Comparison of ENCODE assay signal across 15 mouse cellular contexts in genomic region chr6:54364406-54365136, GRCm38 (mm10). TPM values are rescaled to one million over a fixed set of nuclear protein-coding genes. Genes with fewer than 3 reads are reported as not detected.
DNase-seq lines count a peak whose midpoint lies in the region; ATAC-seq and TF ChIP-seq lines count a peak whose summit lies in the region.
"Had no signal": no experiment of that assay in that cellular context is flagged by ENCODE, and none has a peak within 500 bp of the region (broad histone marks: within the 10 kb centered on the region; RNA-seq: fewer than 3 reads in every experiment).

No protein-coding gene starts in this region.

- no peak for TF ChIP-seq CTCF in forebrain, postnatal 0 days (IDR thresholded peaks at IDR 0.05; ENCODE audit: low read depth)
- no peak for TF ChIP-seq CTCF in lung, postnatal 0 days (IDR thresholded peaks at IDR 0.05)
- no peak for TF ChIP-seq CTCF in stomach, postnatal 0 days (IDR thresholded peaks at IDR 0.05; ENCODE audit: low read depth)

- DNase-seq in forebrain, embryonic 10.5 days (ENCODE audit: extremely low spot score, low spot score): no peak
- no peak for DNase-seq in forebrain, postnatal 0 days
- DNase-seq in lung, postnatal 0 days (ENCODE audit: low spot score): peak; percentile 21
- DNase-seq in lung, postnatal 14 days: no peak
- DNase-seq in stomach, postnatal 0 days (ENCODE audit: low spot score): peak; percentile 66
- DNase-seq in frontal cortex, postnatal 25 days (ENCODE audit: low spot score in 2 of 2): no peak
- no peak for DNase-seq in frontal cortex, postnatal 14 days (ENCODE audit: low spot score in 2 of 2)
- DNase-seq: kidney, adult 9 months; left cerebral cortex, postnatal 4 days; liver, embryonic 13.5 days; right cerebral cortex, postnatal 25 days had no signal

- H3K9ac ChIP-seq in forebrain, postnatal 0 days: no peak overlapping the region
- H3K9ac ChIP-seq in lung, postnatal 0 days (replicated peaks; ENCODE audit: low read depth): no peak overlapping the region
- no peak overlapping the region for H3K9ac ChIP-seq in stomach, postnatal 0 days (ENCODE audit: low read length)
- H3K9ac ChIP-seq: liver, embryonic 13.5 days; midbrain, embryonic 13.5 days had no signal

- H3K9me3 ChIP-seq in forebrain, embryonic 10.5 days: no peaks in the 10 kb centered on the region; the same call in 1 of the 2 replicates
- no peaks in the 10 kb centered on the region for H3K9me3 ChIP-seq in forebrain, postnatal 0 days (ENCODE audit: low read length)
- no peaks in the 10 kb centered on the region for H3K9me3 ChIP-seq in lung, postnatal 0 days (ENCODE audit: low read length)
- H3K9me3 ChIP-seq in stomach, postnatal 0 days (ENCODE audit: control insufficient read depth, low read length): no peaks in the 10 kb centered on the region
- H3K9me3 ChIP-seq: liver, embryonic 13.5 days had no signal

- no peak for TF ChIP-seq EP300 in lung, postnatal 0 days (IDR thresholded peaks at IDR 0.05)
- no peak for TF ChIP-seq EP300 in stomach, postnatal 0 days (optimal IDR thresholded peaks at IDR 0.05)

- no peak overlapping the region for H3K4me2 ChIP-seq in forebrain, postnatal 0 days (ENCODE audit: low read depth)
- H3K4me2 ChIP-seq in lung, postnatal 0 days (replicated peaks; ENCODE audit: low read depth, low read length): no peak overlapping the region
- no peak overlapping the region for H3K4me2 ChIP-seq in stomach, postnatal 0 days (replicated peaks; ENCODE audit: low read depth)
- H3K4me2 ChIP-seq: liver, embryonic 13.5 days; midbrain, embryonic 13.5 days had no signal

- H3K36me3 ChIP-seq in forebrain, embryonic 10.5 days (replicated peaks): no peaks in the 10 kb centered on the region
- H3K36me3 ChIP-seq in forebrain, postnatal 0 days (ENCODE audit: insufficient read depth): no peaks in the 10 kb centered on the region
- no peaks in the 10 kb centered on the region for H3K36me3 ChIP-seq in lung, postnatal 0 days (ENCODE audit: insufficient read depth, low read length)
- no peaks in the 10 kb centered on the region for H3K36me3 ChIP-seq in stomach, postnatal 0 days (ENCODE audit: control insufficient read depth, insufficient read depth, low read length)
- H3K36me3 ChIP-seq: liver, embryonic 13.5 days; midbrain, embryonic 13.5 days had no signal

- H3K4me3 ChIP-seq in forebrain, embryonic 10.5 days: no peak overlapping the region
- no peak overlapping the region for H3K4me3 ChIP-seq in forebrain, postnatal 0 days (ENCODE audit: low read depth, low read length)
- no peak overlapping the region for H3K4me3 ChIP-seq in lung, postnatal 0 days (ENCODE audit: low read depth, low read length)
- H3K4me3 ChIP-seq in stomach, postnatal 0 days (ENCODE audit: low read depth, low read length): no peak overlapping the region
- H3K4me3 ChIP-seq: liver, embryonic 13.5 days; midbrain, embryonic 13.5 days had no signal

- no peak for ATAC-seq in forebrain, postnatal 0 days
- no peak for ATAC-seq in lung, postnatal 0 days
- ATAC-seq in megakaryocyte progenitor cell, adult 5-6 weeks (replicated peaks; ENCODE audit: poor library complexity): peak; percentile 45; the same call in 1 of the 2 replicates
- peak; percentile 77 for ATAC-seq in stomach, postnatal 0 days (ENCODE audit: low FRiP score, low TSS enrichment)
- ATAC-seq: forebrain, embryonic 14.5 days; hindbrain, postnatal 0 days; midbrain, embryonic 13.5 days had no signal

- peaks cover 32% of the 10 kb centered on the region for H3K4me1 ChIP-seq in forebrain, embryonic 10.5 days
- H3K4me1 ChIP-seq in forebrain, postnatal 0 days (ENCODE audit: insufficient read depth): no peaks in the 10 kb centered on the region
- no peaks in the 10 kb centered on the region for H3K4me1 ChIP-seq in lung, postnatal 0 days (ENCODE audit: insufficient read depth, low read depth, low read length)
- no peaks in the 10 kb centered on the region for H3K4me1 ChIP-seq in stomach, postnatal 0 days (replicated peaks; ENCODE audit: control insufficient read depth, insufficient read depth)
- H3K4me1 ChIP-seq: liver, embryonic 13.5 days had no signal

- 48% methylated on average over 12 of the region's 12 CpGs for WGBS in forebrain, embryonic 10.5 days
- WGBS in forebrain, postnatal 0 days: 59% methylated on average over 12 of the region's 12 CpGs
- 86% methylated on average over 12 of the region's 12 CpGs for WGBS in lung, postnatal 0 days
- WGBS in stomach, postnatal 0 days: 60% methylated on average over 12 of the region's 12 CpGs

- peaks cover 27% of the 10 kb centered on the region for H3K27me3 ChIP-seq in forebrain, embryonic 10.5 days (ENCODE audit: poor library complexity, severe bottlenecking)
- H3K27me3 ChIP-seq in forebrain, postnatal 0 days (ENCODE audit: insufficient read depth, low read length): no peaks in the 10 kb centered on the region
- no peaks in the 10 kb centered on the region for H3K27me3 ChIP-seq in lung, postnatal 0 days (replicated peaks; ENCODE audit: insufficient read depth, low read length)
- H3K27me3 ChIP-seq in stomach, postnatal 0 days (ENCODE audit: control insufficient read depth, insufficient read depth, low read length): no peaks in the 10 kb centered on the region
- H3K27me3 ChIP-seq: liver, embryonic 13.5 days had no signal

- peak overlapping the region; percentile 53 for H3K27ac ChIP-seq in forebrain, embryonic 10.5 days
- no peak overlapping the region for H3K27ac ChIP-seq in forebrain, postnatal 0 days (ENCODE audit: low read depth, low read length)
- no peak overlapping the region for H3K27ac ChIP-seq in lung, postnatal 0 days (ENCODE audit: low read length)
- H3K27ac ChIP-seq in stomach, postnatal 0 days (replicated peaks): peak overlapping the region; percentile 73
- H3K27ac ChIP-seq: hindbrain, postnatal 0 days; liver, embryonic 13.5 days; midbrain, embryonic 13.5 days had no signal

RNA-seq across cellular contexts. Expression of gene Prr15, which starts 38.9 kb away (rescaled TPM):
- 3.3 and 4.7 TPM in 2 replicates for polyA plus RNA-seq in forebrain, embryonic 10.5 days (2016; fragmentation: Nextera tagmentation; extraction: Ambion mirVana)
- 3.3 and 4.8 TPM in 2 replicates for total RNA-seq in forebrain, postnatal 0 days (2014; rRNA removed)
- polyA plus RNA-seq in forebrain, postnatal 0 days (2015; fragmentation: Nextera tagmentation; extraction: Ambion mirVana): 2.6 and 3.8 TPM in 2 replicates
- polyA plus RNA-seq in lung, postnatal 0 days (2015; fragmentation: Nextera tagmentation; extraction: Ambion mirVana): 6.8 and 7.6 TPM in 2 replicates
- total RNA-seq in megakaryocyte progenitor cell, adult 5-6 weeks (2015): 0.17 TPM in 1 of 2 replicates, not detected in the other
- 0.04 TPM in 1 of 2 replicates, not detected in the other for total RNA-seq in megakaryocyte progenitor cell, adult 5-6 weeks (2017)
- 6.9 and 8.2 TPM in 2 replicates for polyA plus RNA-seq in stomach, postnatal 0 days (2015; fragmentation: Nextera tagmentation; extraction: Ambion mirVana)

Comparison
In these comparisons a context has a peak if more than half of its experiments do, and no peak if none do; other contexts are left out.
1. DNase-seq: peak in lung, postnatal 0 days (single experiment) and stomach, postnatal 0 days (single experiment); none in forebrain, embryonic 10.5 days (single experiment), forebrain, postnatal 0 days (single experiment), lung, postnatal 14 days (single experiment), frontal cortex, postnatal 25 days (0 of 2) and frontal cortex, postnatal 14 days (0 of 2).
2. H3K27ac ChIP-seq: peak in forebrain, embryonic 10.5 days (single experiment) and stomach, postnatal 0 days (single experiment); none in forebrain, postnatal 0 days (single experiment) and lung, postnatal 0 days (single experiment).
3. ATAC-seq: peak in megakaryocyte progenitor cell, adult 5-6 weeks (single experiment) and stomach, postnatal 0 days (single experiment); none in forebrain, postnatal 0 days (single experiment) and lung, postnatal 0 days (single experiment).